Mouse (Mus musculus) CH12F3 (cell line): Measurements from ENCODE around the gene Pml.
"Not testable (repeated sequence)": the region's sequence is repeated elsewhere in the genome, so short reads cannot be mapped to it uniquely, and the experiment has no call there.

Experiments used
- in situ Hi-C: fragments of 300-500 bp; cut with MboI; formaldehyde crosslinking; loops from 2 replicates; pipeline ENCODE4 v1.14.3; 2020; ENCODE audit warnings: low sequenced_read_pairs

The Pml gene

DNA sequence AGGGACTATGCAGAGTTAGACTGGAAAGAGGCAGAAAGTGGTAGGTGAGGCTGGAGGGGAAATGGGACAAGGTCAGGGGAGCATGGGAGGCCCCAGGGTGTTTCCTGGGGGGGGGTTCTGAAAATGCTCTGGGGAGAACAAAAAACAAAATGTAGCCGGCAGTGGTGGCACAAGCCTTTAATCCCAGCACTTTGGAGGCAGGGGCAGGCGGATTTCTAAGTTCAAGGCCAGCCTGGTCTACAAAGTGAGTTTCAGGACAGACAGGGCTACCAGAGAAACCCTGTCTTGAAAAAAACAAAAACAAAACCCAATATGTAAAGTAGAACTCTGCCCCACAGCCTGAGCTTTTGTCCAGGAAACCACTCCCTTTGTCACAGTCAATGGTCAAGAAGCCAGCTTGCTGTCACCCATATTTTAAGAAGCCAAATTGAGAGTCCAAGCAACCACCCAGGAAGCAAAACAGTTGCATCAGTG, 22.5 kb upstream of the Pml start:
- in situ Hi-C loops = no loop called here

DNA sequence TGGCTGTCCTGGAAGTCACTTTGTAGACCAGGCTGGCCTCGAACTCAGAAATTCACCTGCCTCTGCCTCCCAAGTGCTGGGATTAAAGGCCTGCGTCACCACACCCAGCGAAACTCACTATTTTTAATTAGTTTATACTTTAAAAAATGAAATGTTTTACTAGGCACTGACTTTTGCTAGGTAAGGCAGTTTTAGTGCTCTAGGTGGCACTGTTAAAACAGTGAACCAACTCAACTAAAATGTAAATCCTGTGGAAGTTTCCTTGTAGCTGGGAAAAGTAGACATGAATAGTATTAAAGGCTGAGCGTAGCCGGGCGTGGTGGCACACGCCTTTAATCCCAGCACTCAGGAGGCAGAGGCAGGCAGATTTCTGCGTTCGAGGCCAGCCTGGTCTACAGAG, 22.0 kb upstream of the Pml start:
- in situ Hi-C loops = not testable (repeated sequence)

DNA sequence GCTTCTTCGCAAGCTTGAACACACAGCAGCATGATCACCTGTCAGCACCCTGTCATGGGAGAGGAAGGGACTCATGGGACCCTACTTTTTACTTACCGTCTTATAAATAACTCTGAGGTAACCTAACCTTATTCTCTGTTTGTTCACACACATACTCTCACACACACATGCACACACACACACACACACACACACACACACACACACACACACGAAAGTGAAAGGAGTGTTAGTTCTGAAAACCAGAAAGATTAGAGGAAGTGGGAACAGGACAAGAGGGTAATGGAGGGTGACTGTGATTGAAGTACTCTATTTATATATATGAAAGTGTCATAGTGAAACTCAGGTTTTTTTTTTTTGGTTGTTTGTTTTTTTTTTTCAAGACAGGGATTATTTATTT, 21.5 kb upstream of the Pml start:
- in situ Hi-C loops = no loop called here

DNA sequence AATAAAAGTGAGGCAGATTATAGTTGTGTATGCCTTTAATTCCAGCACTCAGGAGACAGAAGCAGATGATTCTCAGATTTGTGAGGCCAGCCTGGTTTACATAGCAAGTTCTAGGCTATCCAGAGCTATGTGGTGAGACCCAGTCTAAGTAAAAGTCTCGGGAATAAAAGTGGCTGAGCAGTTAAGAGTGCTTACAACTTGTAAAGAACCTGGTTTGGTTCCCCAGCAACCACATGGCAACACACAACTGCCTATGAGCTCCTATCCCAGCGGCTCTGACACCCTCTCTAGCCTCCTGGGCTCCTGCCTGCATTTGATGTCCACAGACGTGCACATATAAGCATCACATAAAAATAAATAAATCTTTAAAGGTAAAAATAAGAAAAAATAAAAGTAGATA, 20.5 kb upstream of the Pml start:
- in situ Hi-C loops = no loop called here

DNA sequence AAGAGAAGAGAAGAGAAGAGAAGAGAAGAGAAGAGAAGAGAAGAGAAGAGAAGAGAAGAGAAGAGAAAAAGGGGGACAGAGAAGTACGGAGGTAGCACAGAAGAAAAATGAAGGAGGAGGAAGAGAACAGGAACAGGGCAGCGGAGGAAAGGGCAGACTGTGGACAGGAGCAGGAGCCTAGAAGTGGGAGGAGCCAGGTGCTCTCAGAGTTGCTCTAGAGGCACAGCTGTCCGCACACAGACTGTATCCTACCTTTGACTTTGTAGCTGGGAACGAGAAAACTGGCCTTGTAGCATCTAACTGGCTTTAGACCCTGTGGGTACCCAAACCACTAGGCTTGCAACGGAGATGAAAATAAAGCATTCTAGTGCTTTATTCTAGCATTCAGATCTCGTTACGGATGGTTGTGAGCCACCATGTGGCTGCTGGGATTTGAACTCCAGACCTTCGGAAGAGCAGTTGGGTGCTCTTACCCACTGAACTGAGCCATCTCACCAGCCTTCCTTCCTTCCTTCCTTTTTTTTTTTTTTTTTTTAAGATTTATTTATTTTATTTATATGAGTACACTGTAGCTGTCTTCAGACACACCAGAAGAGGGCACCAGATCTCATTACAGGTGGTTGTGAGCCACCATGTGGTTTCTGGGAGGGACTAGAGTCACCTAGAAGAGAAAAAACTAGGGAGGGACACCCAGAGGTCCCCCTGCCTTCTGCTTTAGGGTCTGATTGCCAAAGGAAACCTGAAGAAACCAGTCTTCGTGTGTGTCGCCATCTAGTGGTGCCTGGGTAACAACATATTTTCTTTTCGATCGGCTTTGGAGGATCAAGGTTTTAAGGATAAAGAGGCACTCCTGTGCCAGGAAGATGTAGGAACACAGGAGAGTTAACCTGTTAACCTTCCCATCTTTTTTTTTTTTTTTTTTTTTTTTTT, 19.1 kb upstream of the Pml start:
- in situ Hi-C loops = no loop called here

DNA sequence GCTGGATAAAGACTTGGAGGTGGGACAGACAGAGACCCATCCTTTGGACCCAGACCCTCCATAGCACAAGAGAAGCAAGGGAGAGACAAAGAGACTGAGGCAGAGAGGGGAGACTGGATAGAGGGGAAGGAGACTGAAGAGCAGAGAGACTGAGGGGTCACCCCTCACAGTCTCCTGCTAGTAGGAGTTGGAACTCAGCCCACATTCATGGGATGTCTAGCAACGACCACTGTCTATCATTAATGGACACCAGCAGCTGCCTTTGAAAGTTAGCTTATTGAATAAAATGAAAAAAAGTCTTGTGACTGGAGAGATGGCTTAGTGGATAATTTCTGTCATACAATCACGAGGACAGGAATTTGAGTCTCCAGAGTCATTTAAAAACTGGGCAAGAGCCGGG, 17.5 kb upstream of the Pml start:
- in situ Hi-C loops = no loop called here

DNA sequence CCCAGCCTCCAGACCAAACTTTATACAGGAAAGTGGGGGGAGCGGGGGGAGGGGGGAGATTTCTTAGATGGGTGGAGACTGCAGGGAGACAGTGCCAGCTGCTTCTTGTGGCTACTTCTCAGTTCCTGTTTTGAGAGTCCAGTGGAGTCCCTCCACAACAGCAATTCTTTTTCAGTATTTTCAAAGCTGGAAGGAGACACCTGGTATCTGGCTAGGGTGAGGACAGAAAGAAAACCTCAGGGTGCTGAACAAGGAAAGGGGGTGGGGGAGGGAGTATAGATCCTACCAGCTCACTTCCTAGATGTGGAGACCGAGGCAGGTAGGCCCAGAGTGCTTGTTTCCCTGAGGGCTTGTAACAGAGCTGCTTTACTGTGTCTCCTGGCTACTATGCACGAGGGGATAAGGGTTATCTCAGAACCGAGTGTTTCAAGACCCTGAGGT, 17.0 kb upstream of the Pml start:
- in situ Hi-C loops = no loop called here

DNA sequence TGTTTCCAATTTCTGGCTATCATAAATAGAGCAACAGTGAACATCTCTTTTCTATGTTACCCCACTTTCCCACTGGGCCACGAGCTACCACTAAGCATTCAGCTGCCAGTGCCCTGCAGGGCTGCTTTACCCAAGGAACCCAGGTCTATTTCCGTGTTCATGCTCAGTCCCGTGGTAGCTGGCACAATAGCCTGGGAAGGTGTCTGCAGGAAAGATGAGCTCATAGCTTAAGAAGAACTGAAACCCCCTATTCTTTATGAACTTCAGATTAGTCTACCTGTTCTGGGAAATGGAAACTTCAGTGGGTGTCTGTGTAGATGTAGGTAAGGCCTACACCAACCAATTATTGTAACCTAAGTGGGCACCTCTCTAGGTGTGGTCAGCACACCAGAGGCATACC, 15.8 kb upstream of the Pml start:
- in situ Hi-C loops = no loop called here

DNA sequence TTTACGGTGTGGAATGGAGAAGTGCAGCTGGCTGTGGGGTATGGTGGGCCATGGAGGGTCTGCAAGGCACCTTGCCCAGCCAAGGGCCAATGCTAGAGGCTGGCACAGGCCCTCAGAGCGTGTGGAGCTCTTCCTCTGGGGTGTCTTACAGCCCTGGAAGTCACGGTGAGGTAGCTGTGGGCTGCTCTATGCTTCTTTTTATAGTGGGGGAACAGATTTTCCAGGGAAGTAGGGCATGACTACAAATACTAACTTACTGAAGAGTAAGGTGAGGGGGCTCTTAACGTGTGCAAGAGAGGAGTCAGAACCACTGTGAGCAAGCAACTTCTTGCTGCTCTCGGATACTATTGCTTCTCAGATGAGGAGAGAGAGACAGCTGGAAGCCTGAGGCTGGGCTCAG, 12.9 kb upstream of the Pml start:
- in situ Hi-C loops = no loop called here

DNA sequence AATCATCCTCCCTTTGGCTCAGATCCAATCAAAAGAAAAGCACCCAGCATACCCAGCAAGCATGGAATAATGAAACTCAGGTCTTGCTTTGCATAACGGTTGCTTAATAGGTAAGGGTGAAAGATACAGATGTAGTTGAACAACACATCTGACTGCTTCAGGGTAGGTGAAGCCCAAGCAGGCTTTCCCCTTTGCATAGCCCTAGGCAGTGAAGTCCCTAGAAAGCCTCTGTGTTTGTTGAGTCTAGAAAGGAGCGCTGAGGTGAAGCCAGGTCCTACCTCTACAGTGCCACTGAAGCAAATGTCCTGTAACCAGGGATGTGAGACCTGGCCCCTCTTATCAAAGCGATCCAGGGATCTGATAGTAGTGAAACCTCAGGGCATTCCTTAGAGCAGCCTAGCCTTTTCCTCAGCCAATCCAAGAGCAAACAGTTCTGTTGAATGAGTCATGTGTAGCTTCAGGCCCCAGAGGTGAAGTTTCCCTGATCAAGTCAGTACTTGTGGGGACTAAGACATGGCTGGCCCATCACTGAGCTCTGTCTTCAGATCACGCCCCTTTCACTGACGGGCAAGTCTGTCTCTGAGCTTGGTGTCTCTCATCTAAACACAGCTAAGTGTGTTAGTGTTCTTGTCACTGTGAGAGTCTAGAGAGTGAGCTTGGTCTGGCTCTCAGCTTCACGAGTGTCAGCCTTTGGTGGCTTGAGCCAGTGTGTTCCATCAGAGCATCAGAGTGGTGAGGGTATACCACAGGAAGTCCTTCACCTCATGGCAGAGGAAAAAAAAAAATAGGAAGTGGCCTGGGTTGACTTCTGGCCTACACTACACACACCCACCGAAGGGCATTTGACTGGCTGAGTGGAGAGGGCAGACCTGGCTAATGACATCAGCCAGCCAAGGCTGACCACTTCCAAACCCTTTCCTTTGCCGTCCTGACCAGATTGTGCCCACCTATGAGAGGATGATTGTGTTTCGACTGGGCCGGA, 6.4 kb upstream of the Pml start:
- in situ Hi-C loops = no loop called here

DNA sequence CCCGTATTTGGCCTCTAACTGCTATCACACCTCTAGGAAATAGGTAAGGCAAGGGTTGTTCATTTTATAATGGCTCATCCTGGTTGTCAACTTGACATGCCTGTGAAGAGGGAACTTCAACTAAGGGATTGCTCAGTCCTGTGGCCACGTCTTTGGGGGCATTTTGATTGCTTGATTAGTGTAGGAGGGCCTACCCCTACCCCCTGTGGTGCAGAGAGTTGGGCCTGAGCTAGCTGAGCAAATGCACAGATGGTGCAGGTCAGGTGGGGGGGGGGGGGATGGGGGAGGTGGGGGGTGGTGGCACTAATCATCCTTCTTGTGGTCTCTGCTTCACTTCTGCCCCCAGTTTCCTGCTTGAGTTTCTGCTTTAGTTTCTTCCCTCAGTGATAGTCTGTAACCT, 5.5 kb upstream of the Pml start:
- in situ Hi-C loops = no loop called here

DNA sequence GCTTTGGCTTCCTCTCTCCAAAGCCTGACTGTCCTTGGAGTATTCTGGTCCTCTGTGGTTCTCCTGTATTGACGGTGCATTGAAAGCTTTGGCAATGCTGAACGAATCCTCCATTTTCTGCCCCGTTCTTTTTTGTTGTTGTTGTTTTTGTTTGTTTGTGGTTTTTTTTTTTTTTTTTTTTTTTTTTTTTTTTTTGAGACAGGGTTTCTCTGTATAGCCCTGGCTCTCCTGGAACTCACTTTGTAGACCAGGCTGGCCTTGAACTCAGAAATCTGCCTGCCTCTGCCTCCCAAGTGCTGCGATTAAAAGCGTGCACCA, 4.2 kb upstream of the Pml start:
- in situ Hi-C loops = not testable (repeated sequence)

DNA sequence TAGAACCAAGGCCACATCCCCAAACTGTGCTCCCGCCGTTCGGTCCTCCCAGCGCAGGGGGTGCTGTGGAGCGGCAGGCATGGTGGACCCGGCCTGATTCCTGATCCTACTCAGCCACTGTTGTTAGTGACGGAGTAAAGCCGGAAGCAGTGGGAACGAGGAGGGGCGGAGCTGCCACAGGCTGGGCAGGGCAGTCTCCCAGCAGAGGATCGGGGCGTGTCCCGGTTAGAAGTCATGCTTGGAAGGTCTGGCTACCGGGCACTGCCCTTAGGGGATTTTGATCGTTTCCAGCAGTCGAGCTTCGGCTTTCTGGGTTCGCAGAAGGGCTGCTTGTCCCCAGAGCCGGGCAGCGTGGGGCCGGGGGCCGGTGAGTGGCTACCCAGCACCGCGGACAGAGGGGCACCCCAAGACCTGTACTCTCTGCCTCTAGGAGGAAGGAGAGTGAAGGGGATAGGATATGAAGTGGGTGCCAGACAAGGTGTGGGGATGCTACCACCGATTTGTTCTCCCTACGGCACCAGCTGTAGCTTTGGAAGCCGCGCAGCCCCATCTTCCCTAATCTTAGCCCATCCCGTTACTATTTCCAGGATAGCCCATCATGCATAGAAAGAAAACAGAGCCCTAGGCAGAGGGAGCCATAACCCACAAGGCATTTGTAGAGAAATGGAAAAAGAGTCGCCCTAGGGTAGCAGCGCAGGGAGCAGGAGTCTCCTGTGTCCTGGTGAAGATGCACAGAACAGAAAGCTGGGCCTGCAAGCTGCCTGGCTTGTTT, 3.6 kb upstream of the Pml start, which contains the start of gene Stoml1:
Gene Stoml1, plus strand, starts transcription at position 132 of the 772 bp plus-strand sequence.
- in situ Hi-C loops = no loop called here

DNA sequence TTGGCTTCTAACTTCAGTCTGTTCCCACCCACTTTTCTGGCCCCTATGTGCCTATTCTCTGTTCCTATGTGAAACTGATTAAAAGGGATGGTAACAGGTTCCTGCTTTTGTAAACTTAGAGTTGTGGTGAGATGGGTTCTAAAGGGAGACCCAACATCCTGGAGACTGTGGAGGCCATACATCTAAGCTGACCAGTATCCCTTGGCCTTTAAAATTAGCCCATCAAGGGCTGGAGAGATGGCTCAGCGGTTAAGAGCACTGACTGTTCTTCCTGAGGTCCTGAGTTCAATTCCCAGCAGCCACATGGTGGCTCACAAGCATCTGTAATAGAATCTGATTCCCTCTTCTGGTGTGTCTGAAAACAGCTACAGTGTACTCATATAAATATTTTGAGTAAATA, 1.1 kb upstream of the Pml start:
- in situ Hi-C loops = not testable (repeated sequence)

DNA sequence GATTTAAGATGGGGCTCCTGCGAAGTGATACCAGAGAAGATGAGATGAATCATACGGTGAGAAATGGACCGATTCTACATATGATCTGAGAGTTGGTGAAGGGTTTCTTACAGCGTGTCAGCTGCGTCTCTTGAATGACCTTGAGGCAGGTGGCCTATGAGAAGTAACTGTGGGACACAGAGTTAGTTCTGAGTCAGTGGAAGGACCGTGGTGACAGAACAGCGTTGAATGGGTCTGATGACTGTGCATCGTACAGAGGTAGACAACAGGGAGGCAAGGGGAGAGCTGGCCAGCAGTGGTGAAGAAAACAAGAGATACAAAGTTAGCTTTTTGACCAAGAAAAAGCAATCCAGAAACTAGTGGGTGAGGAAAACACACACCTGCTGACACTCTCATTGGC, 736 bp upstream of the Pml start:
- in situ Hi-C loops = no loop called here

DNA sequence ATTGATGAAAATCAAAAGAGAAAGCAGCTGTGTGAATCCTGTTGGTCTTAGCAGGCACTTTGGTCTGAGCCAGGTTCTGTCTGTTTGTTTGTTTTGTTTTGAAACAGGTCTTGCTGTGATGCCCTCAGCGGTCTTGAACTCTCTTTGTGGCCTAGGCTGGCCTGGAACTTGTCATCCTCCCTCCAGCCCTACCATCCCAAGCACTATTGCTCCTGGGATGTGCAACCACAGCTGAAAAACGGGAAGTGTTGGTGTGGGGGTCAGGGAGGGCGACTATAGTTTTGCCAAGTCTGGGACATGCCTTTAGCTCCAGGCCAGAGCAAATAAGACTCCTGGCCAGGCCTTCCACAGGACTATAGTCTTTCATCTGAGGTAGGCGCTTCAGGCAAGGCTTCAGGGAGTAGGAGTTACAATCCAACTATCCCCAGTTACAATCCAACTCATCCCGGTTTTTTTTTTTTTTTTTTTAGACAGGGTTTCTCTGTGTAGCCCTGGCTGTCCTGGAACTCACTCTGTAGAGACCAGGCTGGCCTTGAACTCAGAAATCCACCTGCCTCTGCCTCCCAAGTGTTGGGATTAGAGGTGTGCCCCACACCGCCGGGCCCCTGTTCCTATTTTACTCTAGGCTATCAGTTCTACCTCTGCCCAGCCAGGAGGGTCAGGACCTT, 706 bp downstream of the Pml start:
- in situ Hi-C loops = no loop called here

DNA sequence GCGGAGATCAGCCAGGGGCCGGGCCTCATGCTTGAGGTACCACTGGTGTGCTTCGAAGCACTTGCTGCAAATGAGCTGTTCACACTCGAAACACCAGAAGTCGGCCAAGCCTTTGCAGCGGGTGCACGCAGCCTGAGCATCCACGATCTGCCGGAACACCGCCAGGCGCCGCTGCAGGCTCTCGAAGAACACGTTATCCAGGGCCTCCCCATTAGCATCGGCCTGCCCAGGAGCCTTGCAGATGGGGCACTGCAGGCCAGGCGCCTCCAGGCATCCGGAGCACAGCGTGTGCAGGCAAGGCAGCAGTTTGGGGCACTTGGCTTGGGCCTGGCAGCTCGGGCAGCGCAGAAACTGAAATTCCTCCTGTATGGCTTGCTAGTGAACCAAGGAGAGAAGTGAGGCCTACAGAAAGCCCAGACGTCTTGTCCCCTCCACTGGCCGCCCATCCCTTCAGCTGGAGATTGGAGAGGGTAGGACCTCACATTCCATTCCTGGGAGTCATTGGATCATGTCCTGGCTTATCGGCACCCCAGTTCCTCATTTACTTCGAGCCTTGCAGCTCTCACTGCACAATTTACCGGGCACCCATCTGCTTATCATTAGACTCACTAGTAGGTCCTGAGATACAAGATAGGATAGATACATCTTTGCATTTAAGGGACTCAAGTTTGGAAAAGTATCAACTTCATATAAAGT, 2.4 kb downstream of the Pml start:
- in situ Hi-C loops = no loop called here

DNA sequence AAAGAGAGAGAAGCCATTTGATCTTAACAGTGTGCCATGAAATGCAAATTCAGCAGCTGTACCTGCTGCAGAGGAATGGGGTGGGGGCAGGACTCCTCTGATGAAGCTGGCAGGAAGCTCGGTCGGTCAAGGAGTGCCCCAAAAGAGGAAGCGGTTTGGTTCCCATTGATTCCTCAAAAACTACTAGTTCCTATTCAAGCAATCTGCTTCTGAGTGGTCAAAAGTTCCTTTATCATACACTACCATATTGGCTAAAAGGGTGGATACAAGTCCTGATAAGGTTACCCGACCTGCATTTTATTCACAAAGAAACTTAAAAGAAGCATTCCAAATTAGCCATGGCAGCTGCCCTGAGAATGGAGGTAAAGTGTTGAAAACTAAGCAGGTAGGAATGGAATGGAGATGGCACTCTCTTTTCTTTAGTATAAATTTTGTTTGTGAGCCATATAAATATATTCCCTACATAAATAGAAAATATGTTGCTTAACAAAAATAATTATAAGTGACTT, 3.4 kb downstream of the Pml start:
- in situ Hi-C loops = no loop called here

DNA sequence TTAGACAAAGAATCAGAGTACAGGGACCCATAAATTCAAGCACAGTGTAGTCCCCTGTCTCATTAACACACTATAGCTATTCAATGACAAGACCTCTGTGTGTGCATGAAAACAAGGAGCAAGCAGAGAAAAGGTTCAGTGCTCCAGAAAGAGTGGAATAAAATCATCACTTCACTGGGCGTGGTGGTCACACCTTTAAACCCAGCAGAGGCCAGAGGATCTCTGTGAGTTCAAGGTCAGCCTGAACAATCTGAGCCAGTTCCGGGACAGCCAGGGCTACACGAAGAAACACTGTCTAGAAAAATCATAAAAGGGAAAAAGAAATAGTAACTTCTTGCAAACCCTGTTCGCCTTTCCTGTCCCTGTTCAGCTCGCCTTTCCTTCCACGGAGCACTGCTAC, 5.9 kb downstream of the Pml start:
- in situ Hi-C loops = loop anchor here (5.0 kb wide), 1 partner anchor 39 kb away; no protein-coding TSS in a partner anchor
